Mouse (Mus musculus) left cerebral cortex, adult 9 months (tissue): ENCODE results near the gene Id4.
A peak's percentile ranks its signal among the peaks of the same experiment; 100 is the strongest.

Experiments
- DNase-seq, 2 experiments: peaks; one replicate each; pipeline ENCODE4 v3.0.0; 2022; ENCODE audit warnings: low spot score in 2 of 2

Id4 gene

DNA sequence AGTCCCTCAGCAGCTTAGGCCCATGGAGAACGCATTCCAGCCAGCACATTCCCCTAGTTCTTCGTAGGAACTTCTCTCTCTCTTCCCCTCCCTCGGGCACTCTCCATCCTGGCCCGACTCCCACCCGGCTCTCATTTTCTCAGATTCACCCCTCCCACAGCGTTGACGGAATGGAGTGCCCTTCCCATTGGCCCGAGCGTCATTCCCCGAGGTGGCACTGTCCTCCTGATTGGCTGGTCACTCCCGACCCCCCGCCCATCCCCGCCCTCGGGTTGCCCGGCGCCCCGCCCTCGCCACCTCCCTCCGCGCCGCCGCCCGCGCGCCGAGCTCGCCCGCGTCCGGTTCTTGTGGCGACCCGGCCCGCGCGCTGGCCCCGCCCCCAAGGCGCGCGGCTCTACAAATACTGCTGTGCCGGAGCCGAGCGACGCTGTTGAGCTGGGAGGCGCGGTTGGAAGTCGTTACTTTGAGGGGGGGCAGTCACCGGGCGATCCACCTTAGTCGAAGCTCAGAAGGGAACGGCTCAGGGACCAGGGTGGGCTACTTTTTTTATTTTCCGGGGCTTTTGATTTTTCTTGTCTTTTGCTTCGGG, at the start of gene Id4:
Gene Id4, plus strand, starts transcription at position 539 of the 589 bp plus-strand sequence.
- peak; percentile 80 to 93 for DNase-seq

DNA sequence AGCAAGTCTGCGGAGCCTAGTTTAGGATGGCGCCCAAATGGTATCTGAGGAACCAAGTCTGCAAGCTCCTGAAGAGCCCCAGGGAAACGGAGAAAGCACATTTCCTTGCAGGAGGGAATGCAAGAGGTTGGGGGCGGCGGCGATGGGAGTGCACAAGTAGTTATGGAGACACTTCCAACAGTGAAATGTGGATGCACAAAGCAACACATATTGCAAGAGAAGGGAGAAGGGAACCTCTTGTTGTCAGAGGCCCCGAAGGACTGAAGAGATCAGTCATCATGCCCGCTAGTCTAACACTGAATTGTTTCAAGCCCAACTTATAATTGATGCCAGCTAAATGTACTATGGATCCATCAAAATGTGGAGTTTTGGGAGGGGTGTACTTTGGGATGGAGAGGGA, 33.9 kb upstream of the Id4 start:
- peak in 1 of 2 experiments; percentile 11 for DNase-seq

DNA sequence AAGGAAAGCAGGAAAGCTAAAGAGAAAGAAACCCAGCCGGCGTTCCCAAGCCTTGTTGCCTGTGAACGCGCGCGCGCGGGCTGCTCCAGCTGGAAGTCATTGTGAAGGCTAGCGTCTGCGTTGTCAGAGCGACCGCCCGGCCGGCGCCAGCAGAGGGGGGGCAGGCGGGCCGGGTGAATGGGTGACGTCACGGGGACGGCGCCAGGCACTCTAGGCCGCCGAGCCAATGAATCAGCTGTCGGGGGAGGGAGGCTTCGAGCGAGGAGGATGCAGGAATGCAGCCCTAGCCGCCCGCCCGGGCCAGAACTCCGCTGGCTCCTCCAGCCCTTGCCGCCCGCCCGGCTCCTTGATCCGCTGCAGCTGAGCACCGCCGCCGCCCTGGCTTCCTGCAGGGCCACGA, 33.3 kb upstream of the Id4 start:
- peak; percentile 83 to 94 for DNase-seq

DNA sequence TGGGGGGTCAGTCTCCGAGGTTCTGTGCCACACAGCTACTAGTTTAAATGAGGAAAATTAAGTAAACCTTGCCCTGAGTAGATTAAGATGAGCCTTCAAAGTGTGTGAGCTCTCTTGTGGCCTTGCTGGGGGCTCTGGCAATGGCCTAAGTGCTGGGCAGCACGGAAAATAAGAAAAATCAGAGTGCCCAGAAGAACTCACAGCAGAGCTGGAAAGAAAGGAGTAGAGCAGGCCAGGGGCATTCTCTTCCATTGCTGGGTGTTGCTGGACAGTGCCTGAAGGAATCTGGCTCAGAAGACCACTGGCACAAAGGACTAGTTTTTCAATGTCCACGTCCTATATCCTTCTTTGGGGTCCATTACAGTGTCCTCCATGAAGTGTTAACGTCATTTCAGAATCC, 32.9 kb upstream of the Id4 start:
- DNase-seq: no peak

DNA sequence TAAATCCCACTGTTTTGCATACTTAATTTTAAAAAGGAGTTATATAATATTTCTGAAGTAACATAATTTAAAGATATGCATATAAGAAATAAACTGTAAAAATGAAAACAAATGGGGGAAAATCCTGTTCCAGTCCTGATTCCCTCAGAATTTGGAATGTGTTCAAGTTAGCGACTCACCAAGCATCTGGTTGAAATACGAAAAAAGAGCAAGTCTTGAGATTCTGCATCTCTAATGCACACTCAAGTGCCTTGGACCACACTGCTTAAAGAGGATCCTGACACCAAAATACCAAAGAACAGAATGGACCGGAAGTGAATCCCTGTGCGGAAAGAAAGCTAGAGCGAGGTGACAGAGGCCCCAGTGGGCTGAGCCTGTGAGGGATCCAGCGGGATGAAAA, 30.0 kb upstream of the Id4 start:
- DNase-seq: no peak

DNA sequence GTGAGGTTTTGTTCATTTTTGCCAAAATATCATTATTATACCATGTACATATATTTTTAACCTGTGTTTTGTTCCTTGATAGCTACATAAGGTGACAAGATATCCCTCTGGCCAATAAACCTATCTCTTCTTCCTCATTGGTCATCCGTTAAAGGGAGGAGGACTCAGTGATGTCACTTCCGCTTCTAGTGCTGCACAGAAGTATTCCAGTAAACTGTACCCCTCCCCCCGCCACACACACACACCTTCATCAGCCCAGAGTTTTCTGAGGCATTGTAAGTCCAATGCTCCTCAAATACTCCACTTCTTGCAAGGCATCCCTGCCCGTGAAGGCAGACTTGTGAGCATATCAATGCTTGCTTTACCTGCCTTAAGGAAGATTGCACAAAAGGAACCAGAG, 24.6 kb upstream of the Id4 start:
- DNase-seq: no peak

DNA sequence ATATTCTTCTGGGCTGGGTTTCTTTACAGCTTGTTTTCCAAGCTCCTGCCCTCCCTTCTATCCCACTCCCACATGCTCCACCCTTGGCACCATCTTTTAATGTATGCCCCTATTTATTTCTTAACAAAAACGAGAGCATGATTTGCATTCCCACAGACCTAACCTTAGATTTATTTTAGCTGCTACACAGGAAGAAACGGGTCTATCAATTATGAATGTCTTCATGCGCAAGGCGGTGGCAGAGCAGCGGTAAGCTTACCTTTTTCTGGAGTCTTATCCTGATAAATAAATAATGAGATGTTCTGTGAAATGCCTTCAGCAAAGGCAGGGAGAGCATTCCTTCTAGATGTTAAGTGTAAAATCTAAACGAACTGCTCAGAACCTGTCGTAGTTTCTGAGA, 24.2 kb upstream of the Id4 start:
- no peak for DNase-seq

DNA sequence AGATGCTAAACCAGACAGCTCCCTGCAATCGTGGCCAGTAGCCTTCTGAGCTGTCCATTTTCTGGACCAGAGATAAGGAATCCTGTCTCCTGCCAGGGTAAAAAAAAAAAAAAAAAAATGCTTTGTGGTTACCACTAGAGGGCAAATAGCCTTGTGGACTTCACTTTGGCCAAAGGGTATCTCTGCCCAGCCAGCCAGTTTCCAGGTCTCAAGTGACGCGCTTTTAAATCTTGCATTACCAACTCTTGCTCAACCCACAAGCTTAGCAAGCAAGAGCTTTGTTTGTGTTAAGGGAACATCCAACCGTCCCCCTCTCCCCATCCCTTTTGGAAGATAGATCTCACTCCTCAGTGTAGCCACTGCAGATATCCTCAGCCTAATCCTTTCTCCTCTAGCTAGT, 23.5 kb upstream of the Id4 start:
- DNase-seq: no peak

DNA sequence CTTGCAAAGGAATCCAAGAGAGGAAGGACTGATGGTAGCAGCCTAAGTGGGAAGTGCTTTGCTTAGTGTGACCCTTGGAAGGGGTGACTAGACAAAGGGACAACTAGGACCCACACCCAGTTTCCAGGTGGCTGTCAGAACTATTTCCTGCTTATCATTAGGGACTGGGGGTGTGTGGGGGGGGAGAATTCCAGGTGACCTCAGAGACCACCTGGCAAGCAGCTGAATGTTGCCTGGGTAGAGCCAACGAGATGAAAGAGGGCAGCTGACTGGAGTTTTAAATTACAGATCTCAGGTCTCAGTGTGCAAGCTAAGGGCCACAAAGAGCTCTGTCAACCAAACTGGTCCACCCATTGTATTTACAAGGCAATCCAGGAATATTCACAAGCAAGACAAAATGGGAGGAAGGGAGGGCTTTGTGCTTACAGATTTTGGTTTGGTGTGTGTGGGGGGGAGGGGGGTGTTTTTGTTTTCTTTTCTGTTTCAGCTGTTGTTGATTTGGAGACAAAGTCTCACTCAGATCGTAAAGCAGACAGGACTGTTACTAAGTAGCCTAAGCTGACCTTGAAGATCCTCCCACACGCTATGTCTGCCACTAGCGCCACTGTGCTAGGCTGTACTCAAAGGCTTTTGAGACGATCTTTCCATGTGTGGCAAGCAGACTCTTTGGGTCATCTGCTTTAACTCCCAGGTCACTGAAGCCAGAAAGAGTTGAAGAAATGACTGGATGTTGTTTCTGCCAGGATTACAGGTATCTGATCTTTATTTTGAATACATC, 15.6 kb upstream of the Id4 start:
- no peak for DNase-seq

DNA sequence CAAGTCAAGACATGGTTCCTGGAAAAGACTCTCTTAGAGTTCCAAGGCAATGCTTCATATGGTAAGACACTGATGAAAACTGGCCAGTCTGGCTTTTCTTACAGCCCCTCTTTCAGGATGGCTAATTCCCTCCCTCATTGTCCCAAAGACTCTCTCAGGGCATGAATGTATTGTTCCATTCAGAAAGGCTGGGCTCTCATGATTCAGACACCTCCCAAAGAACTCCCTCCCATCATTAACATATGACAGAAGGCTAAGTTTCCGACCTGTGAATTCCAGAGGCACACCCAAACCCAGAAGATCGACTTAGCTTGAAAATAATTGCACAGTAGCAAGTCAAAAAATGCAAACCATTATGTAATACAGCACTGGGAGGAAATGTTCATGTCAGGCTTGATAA, 8.5 kb upstream of the Id4 start:
- no peak for DNase-seq

DNA sequence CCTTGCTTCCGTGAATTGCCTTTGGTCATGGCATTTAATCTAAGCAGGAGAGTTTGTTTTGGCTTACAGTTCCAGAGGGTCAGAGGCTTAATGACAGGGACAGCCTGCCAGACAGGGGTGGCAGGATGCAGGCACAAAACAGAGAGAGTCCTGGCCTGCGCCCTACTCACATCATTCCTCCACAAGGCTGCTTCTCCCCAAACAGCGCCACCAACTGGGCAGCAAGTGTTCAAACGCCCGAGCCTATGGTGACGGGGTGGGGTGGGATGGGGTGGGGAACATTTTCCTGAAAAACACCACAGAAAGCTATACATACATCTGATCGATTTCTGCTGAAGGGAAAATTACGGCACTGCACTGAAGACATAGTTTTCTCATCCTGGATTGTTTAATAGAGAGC, 6.0 kb upstream of the Id4 start:
- no peak for DNase-seq

DNA sequence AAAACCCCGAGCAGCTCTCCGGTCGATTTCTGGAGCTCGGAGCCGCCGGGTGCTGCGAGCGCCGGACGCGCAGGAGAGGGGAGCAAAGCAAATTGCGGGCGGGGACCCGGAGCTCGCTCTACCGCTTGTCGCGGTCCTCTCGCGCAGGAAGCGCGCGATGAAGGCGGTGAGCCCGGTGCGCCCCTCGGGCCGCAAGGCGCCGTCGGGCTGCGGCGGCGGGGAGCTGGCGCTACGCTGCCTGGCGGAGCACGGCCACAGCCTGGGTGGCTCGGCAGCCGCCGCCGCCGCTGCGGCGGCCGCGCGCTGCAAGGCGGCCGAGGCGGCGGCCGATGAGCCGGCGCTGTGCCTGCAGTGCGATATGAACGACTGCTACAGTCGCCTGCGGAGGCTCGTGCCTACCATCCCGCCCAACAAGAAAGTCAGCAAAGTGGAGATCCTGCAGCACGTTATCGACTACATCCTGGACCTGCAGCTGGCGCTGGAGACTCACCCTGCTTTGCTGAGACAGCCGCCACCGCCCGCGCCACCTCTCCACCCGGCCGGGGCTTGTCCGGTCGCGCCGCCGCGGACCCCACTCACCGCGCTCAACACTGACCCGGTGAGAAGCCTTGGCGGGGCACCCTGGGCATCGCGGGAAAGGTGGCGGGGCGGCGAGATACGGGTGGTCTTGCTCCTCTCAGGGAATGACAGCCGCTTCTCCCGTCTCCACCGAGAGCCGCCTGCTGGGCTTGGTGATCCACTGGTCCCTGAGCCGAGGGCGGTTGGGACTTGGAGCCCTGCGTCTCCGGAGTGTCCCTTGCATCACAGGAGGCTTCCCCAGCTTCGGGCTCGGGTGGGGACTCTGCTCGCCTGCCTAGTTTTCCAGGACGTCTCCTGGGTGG, 553 bp downstream of the Id4 start:
- DNase-seq: peak in 1 of 2 experiments; percentile 21

DNA sequence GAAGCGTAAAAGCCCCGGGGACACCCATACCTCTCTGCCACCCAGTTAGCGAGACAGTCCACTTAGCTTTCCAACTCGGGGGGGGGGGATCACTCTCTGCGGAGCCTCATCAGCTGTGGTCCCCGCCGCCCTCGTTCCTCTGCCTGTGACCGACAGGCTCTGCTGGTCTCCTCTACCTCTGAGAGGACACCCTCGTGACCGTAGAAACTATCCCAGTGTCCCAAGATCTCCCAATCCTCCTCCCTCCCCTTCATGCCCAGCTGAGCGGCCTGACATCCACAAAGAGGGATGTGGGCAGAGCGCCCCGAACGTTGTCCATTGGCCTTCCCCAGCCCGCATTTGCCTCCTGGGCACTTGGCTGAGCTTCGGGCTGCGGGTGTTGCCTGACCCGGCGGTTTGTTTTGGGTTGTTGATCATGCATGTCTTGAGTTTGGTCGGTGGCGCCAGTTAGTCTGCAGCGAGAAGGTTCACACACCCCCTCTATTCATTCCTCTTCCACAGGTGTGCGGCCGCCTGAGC, 1.5 kb downstream of the Id4 start:
- DNase-seq: peak in 1 of 2 experiments; percentile 6

DNA sequence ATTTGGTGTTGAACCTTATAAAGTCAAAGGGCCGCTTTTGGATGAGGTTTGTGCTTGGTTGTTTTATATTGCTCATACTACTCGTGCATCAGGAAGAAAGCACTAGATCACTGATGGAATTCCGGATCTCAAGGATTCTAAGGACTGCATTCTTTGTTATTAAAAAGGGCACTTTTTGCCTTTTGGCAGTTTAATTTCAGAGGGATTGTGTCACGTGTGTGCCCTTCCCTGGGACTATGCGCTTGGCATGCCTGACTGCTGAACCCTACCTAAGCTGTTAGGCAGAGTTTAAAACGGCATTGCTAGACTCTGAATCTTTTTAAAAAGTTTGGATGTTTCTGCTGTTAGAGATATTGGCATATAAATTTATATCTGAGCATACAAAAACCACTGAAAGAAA, 4.0 kb downstream of the Id4 start:
- no peak for DNase-seq

DNA sequence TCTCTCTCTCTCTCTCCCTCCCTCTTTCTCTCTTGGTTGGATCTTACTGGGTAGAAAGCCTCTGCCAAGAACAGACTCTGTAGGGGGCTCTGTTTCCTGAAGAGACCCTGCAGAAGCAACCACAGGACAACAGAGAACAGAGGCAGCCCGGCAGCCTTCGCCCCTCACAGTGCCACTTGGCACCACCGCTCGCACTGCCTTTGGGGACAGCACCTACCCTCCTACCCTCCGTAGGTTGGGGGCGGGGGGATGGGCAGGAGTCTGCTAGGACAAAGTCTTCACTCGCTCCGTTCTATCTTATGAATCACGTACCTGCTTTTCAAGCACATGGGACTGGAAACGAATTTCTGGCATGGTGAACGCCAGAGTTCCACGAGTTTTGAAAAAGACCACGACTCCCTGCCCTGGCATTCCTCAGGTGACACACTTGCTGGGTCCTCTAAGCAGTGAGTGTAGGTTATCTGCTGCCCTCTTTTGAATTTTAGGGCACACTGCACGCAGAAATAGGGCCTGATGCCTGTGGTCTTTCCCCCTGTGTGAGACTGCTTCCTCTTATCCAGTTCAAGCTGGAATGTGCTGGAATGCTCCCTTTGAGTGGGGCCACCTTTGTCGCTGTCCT, 12.5 kb downstream of the Id4 start:
- peak in 1 of 2 experiments; percentile 57 for DNase-seq

DNA sequence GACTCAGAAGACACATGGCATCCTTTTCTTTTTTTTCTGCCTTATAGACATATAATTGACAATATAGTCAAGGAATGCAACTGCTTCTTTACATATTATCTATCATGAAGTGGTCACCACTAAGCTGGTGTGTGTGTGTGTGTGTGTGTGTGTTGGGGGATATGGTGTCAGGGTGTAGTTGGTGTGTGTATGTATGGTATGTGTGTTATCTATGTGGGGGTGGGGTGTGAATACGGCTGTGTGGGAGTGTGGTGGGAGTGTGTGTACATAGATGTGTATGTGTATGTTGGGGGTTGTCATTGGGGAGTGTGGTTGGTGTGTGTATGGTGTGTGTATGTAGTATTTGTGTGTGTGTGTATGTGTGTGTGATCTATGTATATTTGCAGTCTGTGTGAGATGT, 13.1 kb downstream of the Id4 start:
- no peak for DNase-seq

DNA sequence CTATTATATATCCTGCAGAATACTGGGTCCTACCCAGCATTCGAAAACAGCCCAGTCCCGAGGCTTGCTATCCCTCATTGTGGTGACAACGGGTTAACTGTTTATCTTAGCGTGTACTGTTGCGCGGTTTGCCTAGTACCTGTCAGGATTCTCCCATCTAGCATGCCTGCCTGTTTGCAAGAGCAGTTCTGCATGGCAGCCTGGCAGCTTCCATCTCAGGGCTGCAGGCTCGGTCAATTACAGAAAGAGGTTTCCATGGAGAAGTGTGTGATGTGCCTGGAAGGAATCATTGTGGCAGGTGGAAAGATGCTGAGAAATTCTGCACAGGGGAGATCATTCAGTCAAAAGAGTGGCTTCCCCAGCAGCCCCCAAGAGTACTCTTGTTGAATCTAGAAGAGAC, 16.0 kb downstream of the Id4 start:
- no peak for DNase-seq

DNA sequence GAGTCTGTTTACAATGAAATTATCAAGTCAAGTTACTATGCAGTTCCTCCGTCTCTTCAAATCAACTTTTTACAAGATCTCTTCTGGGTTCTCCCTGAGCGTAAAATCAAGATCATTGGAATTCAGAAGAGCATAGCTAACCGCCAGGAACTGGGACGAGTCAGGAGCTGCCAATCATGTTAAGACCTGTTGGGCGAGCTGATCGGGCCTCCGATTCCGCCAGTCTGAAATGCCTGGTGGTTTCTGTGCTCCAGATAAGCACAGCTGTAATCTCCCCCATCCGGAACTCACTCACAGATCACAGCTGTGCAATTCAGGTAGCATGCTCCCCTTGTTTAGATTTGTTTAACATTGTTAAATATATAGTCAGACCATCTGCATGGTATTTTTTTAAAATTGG, 23.4 kb downstream of the Id4 start:
- DNase-seq: no peak

DNA sequence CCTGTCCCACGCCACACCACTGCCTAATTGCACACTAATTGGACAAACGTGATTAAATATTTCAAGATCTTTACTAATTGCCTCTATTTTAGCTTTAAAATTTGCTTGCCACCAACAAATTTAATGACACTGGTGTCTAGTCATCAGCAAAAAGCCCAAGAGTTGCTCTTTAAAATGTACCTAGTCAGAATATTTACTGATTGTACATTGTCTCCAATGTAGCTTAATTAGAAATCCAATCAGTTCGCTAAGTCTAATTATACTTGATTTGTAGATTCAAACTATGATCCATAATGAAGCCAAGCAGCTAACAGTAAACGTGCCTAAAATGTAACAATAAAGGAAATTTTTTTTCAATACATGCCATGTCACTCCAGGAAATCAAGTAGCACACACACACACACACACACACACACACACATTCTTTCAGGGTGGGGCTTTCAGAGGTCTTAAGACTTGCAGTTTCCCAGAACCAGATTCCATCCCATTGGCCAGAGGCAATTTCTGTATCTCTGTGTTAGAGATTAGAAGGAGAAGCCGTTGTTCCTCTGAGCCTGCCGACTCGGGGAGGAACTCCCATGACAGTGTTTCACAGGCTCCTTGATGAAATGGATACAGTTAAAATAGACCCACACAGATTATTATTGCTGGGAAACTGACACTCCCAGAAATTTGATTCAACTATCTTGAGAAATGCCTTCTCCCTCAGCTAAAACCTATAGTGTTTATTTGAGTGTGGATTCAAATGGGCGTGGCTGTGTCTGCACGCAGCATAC, 24.1 kb downstream of the Id4 start:
- no peak for DNase-seq

DNA sequence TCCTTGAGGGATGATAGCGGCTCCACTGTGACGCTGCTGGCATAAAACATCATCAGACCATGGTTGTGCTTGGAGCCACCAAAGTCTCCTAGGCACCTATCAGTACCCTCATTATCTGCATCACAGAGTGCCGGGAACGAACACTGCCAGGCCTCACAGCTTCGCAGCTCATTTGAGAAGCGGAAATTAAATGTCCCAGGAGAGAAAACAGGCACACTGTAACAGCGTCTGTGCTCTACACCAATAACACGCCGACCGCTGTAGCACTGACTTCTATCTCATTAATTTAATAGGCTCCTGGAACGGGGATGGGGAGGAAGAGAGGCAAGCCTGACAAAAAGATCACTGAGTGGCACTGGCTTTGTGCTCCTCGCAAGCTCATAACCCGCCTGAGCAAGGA, 29.4 kb downstream of the Id4 start:
- DNase-seq: no peak

DNA sequence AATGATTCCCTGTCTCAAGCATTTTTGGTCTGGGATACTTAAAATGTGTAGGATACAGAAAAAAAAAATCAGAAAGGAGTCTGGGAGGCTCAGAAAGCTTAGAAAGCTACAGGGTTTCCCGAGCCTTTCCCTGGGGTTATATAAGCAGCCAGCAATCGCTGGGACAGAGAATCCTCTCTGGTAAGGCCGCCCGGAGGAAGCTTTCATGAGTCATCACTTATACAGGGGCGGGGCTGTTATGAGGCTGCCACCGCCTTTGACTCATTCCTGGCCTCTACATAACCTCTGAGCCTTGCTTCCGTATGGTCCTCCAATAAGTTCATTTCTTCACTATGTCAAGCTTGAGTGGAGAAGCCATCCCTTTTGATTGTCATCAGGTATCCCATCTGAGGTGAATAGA, 53.5 kb downstream of the Id4 start:
- no peak for DNase-seq
